Mouse (Mus musculus): ENCODE measurements around the gene Anapc13.

Gene Anapc13

GRCm38 (mm10) chr9:102681470-102681869 lies 55.4 kb downstream of the Anapc13 start:
- in situ Hi-C loops (cut with MboI, MseI), result no loop called here

Measured in T-helper 1 cell (primary cell).